Mouse (Mus musculus) adrenal gland, adult (tissue): ENCODE measurements around the gene Ash1l.

Experiments used
- DNase-seq, 2 experiments: peaks; one replicate each; pipeline ENCODE4 v3.0.0; 2022 to 2023; ENCODE audit warnings: low spot score in 1 of 2; ENCODE audit not compliant: inconsistent age in 2 of 2

The Ash1l gene

DNA sequence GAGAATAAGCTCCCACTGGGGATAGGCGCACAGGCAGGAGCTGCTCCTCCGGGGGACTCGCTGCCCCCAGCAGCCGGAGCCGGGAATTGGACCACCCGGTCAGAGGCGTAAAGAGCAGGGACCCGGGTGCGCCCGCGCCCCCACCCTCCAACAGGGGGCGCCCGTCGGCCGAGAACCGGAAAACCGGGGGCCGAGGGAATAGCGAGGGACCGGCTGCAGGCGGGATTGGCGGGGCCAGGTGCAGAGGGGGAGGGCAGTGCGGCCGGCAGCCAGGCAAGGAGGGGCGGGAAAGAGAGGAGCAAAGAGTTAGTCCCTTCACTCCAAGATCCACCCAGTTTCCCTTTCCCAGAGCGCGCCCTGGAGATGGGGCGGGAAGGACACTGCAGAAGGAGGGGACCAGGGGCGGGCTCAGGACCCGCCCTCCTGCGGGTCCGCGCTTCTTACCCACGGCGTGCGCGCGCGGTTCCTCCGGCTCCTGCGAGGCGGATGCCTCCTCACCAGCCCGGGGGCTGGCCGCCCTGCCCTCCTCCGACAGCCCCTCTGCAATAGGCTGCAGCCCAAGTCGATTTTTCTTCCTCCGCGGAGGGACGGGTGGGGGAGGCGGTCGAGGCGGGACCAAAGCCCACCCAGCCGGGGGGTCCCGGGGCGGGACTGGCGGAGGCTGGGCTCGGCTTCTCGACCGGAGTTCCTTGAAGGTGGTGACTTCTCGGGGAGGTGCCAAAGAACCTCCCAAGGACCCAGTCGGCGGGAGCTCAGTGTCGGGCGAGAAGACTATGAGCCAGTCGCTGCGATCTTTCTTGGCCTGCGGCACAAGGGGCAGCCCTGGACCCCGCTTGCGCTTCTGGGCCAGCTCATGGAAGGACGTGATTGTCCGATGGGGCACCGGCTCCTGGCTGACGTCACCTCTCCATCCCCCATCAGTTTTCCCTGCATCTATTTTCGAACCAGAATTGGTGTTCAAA, 140.6 kb downstream of the Ash1l start:
- DNase-seq, result peak; percentile 90 to 96

DNA sequence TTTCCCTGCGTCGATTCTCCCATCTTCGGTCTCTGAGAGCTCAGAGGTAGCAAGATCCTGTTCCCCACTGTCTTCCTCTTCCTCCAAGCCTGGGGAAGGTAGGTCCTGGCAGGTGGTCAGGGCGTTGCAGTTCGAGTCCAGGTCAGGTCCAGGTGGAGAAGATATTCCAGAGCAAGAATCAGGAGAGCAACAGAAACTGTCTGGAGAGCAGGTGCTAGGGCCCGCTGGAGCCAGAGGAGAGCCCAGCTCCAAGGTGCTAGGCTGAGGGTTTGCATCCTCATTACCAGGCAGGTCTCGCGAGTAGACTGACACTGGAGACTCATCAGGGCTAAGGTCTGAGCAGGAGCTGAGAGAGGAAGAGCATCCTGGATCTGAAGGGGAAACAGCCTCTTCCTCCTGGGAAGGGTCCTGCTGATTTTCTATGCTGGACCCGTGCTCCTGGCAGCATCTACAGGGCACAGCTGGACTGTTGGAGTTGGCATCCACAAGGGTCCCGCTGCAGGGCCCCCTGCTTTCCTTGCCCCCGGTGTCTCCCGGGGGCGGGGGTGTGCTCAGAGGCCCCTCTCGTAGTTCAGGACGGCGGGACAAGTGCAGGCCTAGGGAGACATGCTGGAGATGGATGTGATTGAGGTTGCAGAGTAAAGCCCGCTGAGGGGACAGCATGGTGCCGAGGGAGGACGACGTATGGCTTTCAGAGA, 141.5 kb downstream of the Ash1l start:
- DNase-seq, result peak; percentile 37 to 50

DNA sequence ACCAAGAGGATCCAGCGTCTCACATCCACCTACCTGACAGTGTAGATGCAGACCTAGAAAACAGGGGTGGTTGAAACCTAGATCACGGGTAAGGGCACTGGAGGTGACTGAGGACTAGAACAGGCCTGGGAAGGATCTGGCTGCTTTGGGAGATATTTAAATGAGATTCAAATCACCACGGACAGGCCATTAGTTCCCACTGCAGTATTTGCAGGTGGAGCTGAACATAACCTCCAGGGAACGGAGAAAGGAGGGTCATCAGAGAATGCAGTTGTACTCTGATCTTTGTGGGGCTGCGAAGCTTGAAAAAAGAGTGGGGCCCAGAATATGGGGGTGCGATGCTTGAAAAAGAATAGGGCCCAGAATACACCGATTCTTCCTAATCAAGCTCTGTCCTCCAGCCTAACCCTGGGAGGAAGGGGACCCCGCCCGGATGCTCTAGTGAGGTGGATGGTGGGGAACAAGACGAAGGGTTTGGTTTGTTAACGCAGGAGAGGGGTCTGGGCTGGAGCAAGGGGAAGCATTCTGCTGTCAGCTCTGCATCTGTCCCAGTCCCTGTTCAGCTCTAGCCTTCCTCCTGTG, 142.2 kb downstream of the Ash1l start:
- no peak for DNase-seq

DNA sequence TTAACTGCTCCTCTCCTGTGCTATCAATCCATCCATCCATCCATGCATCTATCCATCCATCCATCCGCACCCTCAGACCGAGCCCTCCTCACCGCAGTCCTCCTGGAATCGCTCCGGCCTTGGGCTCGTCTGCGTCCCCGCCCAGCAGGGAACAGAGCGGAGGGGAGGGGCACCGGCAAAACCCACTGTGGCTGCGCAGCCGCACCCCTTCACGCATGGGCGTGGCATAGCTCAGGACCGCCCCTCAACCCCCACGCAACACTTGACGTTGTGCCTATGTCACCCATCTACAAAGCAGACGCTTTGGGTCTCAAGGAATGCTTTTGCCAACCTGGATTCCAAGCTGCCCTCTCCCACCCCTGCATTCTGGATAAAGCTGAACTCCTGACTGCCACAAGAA, 142.8 kb downstream of the Ash1l start, which contains the start of gene Rusc1:
Gene Rusc1 (minus strand): TSS at position 137 of the 400 bp plus-strand sequence.
- DNase-seq, result peak; percentile 92 to 96

DNA sequence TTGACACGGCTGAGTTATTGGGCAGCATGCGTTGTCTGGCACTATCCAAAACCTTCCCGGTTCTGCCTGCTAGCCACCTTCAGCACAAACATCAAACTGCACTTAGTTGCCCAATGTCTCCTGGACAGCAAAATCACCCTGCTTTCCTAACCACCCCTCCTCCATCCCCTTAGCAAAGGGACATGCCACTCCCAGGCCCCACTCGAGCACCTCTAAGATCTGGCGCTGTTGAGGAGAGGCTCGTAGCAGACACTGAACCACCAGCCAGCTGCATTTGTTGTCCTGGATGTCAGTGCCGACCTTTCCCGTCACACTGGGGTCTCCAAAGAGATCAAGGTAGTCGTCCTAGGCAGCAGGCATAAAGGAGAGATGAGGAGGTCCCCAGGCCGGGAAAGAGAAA, 143.6 kb downstream of the Ash1l start:
- peak; percentile 18 to 38 for DNase-seq

DNA sequence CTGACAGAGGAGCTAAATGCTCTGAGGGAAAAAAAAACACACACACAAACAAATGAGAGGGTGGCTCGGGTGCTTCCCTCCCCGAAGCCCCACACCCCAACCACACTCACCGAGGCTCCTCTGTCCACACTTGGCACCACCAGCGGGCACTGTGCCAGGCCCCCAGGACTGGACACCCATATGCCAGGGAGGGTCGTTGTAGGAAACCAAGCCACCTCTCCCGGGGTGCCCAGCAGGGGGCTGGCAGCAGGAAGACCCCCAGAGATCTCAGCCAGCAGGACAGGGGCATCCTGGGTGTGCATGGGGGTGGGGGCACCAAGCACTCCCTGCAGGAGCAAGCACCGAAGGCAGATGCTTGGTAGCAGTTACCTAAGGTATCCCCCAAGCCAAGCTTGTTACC, 150.4 kb downstream of the Ash1l start, which contains the start of gene Gm43738:
Gene Gm43738 (minus strand): TSS at position 289 of the 400 bp plus-strand sequence.
- DNase-seq, result peak; percentile 53 to 60

DNA sequence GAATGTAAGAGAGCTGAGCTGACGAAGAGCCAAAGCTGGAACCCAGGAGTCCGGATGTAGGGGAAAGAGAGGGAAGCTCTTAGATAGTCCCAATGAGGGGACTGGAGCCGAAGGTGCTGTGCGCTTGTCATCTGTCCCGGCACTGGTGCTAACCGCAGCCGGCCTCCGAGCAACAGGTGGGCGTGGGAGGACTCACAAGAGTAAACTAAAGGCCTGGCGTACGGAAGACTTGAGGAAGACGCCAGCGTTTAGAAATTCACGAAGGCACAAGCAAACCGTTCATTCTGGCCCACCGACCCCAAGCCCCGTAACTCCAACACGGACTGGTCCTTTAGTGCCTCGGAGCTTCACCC, 151.0 kb downstream of the Ash1l start:
- DNase-seq, result no peak

DNA sequence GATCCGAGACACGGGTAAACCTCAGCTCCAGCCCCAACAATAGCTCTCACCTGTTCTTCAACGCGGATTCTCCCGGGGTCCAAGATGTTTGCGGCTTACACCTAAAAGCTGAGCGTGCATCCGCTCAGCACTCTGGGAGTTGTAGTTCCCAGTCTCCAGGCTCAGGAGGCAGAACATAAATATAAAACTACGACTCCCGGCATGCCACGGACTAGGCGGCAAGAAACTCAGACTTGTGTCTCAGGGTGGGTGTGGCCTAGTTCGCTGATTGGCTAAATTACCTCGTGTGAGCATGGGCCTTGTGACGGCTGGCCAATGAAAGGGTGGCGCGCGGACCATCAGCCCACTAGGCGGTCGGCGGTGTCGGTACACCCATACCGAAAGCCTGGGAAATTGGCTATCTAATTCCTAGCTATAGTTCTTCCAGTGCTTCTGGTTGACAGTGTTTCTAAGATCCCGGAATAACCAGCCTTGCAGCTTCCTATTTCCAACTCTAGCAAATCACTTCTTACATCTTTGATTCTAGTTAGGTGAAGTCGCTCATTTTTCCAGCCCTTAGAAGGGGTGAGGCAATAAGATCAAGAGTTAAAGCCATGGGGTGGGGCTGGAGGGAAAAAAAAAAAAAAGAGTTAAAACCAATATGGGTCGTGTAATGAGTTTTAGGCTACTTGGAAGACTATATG, 151.5 kb downstream of the Ash1l start, which contains the start of gene Fdps:
Gene Fdps (minus strand): TSS at position 148 of the 683 bp plus-strand sequence.
- DNase-seq, result peak; percentile 97 to 98

DNA sequence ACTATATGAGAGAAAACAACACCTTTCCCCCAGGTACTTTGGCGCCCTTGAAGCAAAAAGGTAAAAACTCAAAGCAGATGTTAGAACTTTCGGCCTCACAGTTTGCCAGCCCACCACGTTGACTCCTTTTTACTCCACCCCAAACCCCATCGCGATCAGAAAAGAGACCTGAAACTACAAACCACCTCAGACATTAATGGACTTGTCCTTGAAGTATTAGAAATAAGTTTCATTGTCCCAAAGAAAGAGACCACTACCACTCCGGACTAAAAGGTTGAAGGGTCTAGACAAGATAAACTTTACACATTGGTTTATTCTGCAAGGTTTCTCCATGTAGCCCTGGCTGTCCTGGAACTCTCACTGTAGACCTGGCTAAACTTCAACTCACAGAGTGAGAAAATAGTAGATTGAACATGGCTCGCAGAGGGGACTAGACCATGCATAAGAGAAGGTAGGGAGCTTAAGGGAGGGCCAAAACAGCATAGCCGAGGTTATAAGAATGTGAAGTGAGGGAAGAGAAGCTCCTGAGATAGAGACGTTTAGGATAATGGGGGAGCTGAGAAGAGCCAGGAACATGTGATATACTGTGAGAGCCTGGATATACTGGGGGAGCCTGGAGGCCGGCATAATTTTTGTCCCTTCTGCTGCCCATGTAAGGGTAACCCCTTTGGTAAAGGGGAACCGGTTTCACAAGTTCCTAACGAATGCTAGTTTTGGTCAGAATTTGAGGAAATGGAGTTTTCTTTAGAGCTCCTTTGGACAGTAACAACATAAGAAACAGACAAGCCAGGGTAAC, 152.3 kb downstream of the Ash1l start:
- no peak for DNase-seq

DNA sequence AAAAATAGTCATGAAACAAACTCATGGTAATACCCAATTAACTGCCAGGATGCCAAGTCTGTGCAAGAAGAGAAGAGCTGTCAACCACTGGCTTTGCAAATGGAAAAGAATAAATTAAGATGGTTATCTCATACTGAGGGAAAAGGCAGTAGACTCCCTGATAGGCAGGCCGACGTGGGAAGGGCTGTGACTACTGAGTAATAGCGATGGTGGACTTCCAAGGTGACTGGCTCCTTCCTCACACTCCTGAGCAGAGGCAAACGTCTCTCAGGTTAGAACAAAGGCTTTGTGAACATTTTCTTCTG, 152.8 kb downstream of the Ash1l start:
- DNase-seq, result no peak

DNA sequence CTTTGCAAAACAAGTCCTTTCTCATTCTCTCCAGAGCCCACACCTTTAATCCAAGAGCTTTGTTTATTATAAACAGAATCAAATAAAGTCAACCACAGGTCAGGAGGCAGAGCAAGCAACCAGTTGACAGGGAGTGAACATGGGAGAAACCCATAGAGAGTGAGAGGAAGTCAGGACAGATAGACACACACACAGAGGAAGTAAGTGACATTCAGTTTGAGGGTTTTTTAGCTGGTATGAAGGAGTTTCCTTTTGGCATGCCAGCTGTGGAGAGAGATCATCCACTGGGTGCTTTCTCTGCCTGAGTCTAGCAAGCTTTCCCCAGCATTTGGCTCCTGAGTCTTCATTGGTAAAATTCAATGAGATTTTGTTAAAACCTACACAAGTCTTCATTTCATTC, 156.5 kb downstream of the Ash1l start:
- peak in 1 of 2 experiments; percentile 49 for DNase-seq

DNA sequence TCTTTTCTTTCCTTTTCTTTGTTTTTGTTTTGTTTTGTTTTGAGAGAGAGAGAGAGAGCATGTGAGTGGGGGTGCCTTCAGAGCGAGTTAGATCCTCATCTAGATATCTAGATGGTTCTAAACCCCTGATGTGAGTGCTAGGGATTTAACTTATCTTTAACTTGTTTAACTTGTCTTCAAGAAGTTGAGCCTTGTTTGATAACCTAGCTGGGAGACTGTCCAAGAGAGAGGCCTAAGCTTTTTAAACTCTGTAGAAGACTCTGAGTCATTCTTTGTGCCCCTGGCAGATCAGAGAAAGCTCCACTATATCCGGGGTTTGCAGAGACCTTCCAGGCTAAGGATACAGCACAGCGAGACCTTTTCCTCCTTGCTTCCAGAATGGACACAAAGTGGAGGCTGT, 157.1 kb downstream of the Ash1l start:
- DNase-seq, result peak in 1 of 2 experiments; percentile 73

DNA sequence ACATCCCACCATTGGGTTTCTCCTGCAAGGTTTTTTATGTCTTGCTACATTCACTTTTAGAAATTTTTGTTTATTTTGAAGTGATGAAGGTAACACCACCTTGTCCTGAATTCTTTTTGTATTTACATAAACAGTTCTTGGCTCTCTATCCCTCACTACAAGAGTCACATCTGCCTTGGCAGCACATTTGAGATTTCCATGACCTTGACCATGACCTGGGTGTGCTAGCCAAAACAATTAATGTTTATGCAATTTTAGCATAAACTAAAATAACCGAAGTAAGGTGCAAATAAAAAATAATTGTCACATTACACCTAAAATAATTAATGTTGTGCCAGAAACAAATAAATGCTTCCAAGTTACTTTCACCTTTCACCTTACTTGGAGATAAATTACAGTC, 157.7 kb downstream of the Ash1l start:
- DNase-seq, result peak in 1 of 2 experiments; percentile 81

DNA sequence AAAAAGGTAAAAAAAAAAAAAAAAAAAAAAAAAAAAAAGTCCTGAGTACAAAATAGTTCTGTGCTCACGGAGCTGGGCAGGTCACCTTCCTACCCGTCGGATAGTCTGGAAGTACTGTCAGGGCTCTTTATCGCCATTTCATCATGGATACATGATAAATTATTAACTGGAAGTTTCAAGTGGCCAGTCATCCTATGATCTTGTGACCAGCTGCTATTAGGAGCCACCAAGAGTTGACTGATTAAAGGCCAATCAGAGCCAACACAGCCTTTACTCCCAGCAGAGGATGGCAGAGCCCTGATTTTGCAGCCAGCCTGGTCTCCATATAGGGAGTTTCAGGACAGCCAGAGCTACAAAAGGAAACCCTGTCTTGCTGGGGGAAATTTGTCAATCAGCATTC, 162.6 kb downstream of the Ash1l start:
- DNase-seq, result peak in 1 of 2 experiments; percentile 30

DNA sequence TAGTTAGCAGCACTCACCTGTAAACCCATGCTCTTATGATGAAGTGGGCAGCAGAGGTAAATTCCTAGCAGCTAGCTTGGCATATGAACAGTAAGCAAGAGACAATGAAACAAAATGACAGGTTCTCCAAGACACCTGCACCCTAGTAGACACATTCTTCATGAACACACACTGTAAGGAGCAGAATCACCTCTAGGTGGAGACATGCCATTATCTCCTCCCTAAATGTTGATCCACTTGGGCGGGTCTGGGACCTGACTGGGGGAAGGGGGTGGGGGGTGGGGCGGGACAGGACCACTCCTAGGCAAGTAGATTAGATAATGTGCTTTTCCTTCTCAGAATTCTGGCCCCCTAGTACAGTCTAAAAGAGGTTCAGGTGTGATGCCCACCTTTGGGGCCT, 165.1 kb downstream of the Ash1l start:
- DNase-seq, result peak in 1 of 2 experiments; percentile 76

DNA sequence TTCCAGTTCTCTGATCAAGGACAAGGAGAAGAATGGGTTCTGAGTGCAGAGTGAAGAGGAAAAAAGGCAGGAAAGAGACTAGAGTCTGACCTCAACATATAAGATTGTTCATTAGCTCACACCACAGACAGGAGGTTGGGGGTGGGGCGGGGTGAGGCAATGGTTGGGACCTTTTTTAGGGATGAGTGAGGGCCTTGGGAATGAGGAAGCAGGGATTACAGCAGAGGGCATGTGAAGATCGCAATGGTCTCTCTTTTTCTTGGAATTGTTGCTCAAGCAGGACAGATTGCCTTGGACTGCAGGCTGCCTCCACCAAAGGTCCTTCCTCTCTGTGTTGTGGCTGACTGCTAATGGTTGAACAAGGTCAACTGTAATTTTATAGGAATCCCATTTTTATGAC, 172.9 kb downstream of the Ash1l start:
- peak; percentile 72 to 93 for DNase-seq

DNA sequence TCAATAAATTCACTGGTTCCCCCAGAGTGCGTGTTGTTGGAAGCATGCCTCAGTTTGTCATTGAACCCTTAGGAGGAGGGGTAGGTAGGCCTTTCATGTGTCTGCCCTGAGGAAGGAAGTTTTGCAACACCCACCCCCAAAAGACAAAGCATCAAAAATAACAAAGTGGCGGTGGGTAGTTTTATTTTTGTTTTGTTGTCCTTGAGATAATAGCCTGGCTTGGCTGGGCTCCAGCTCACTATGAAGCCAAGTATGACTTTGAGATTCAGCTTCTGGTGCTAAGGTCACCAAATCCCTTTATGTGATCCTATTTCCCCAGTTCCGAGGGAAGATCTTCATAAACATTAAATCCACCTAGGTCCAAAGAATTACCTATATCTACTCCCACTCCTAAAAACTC, 173.8 kb downstream of the Ash1l start:
- peak; percentile 54 to 81 for DNase-seq

DNA sequence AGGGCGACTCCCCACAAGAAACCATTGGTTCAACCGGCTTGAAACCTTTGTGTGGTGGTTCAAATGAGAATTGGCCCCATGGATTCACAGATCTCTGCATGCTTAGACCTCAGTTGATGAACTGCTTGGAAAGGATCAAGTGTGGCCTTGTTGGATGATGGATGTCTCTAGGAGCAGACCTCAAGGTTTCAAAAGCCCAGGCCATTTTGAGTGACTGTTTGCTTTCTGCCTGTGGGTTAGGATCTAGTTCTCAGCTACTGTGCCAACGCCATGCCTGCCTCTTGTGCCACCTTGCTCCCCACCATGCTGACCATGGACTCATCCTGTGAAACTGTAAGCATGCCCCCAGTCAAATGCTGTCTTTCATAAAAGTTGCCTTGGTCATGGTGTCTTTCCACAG, 175.6 kb downstream of the Ash1l start:
- DNase-seq, result peak in 1 of 2 experiments; percentile 84
